Comparison of ENCODE assay signal across 8 mouse cellular contexts in genomic region chr5:139909710-139910550, GRCm38 (mm10). TPM values are rescaled to one million over a fixed set of nuclear protein-coding genes. Genes with fewer than 3 reads are reported as not detected.
DNase-seq lines count a peak whose midpoint lies in the region; ATAC-seq and TF ChIP-seq lines count a peak whose summit lies in the region.

No protein-coding gene starts in this region.

- no peaks in the 10 kb centered on the region for H3K36me3 ChIP-seq in liver, embryonic 12.5 days

- H3K9me3 ChIP-seq in liver, embryonic 12.5 days (replicated peaks): no peaks in the 10 kb centered on the region

- H3K27me3 ChIP-seq in liver, embryonic 12.5 days (replicated peaks): peaks cover 100% of the 10 kb centered on the region

- 3% methylated on average over 29 of the region's 29 CpGs for WGBS in liver, embryonic 12.5 days (ENCODE audit: insufficient replicate concordance)
- 3% methylated on average over 29 of the region's 29 CpGs for WGBS in olfactory bulb, adult 2 months

- intact Hi-C loops in heart, postnatal 14 days (cut with DNase I): loop anchor here (2.0 to 5.0 kb wide), 4 partner anchors 71 to 382 kb away; no protein-coding TSS in a partner anchor
- intact Hi-C loops in left cerebral cortex, postnatal 4 days (cut with DNase I): loop anchor here (5.0 to 10.0 kb wide), 2 partner anchors 225 to 382 kb away; no protein-coding TSS in a partner anchor
- intact Hi-C loops in left cerebral cortex, postnatal 14 days (cut with DNase I): loop anchor here (5.0 to 10.0 kb wide), 4 partner anchors 127 to 377 kb away; no protein-coding TSS in a partner anchor

- DNase-seq in cerebellum, postnatal 14 days: peak; percentile 29 to 30
- peak; percentile 31 for DNase-seq in Muller cell, postnatal 12 days (ENCODE audit: inconsistent ontology term)
- peak; percentile 29 to 39 for DNase-seq in heart, postnatal 14 days
- no peak for DNase-seq in left cerebral cortex, postnatal 4 days
- no peak for DNase-seq in left cerebral cortex, postnatal 14 days (ENCODE audit: low spot score in 2 of 2)

- no peak for TF ChIP-seq POLR2A in olfactory bulb, adult 2 months (IDR thresholded peaks at IDR 0.05; ENCODE audit: insufficient read depth, low read depth, low read length)

- peak overlapping the region; percentile 72 for H3K4me2 ChIP-seq in liver, embryonic 12.5 days

- H3K9ac ChIP-seq in liver, embryonic 12.5 days: no peak overlapping the region

- no peak overlapping the region for H3K4me3 ChIP-seq in liver, embryonic 12.5 days
- H3K4me3 ChIP-seq in olfactory bulb, adult 2 months (ENCODE audit: insufficient read depth, low read depth, low read length): peak overlapping the region; percentile 66

- H3K4me1 ChIP-seq in liver, embryonic 12.5 days: 0 out of 2 replicates have a peak, but pooled peaks cover 16% of the 10 kb centered on the region
- peaks cover 48% of the 10 kb centered on the region for H3K4me1 ChIP-seq in olfactory bulb, adult 2 months (ENCODE audit: control insufficient read depth, insufficient read depth, low read length)

- no peak overlapping the region for H3K27ac ChIP-seq in liver, embryonic 12.5 days
- H3K27ac ChIP-seq in olfactory bulb, adult 2 months (ENCODE audit: insufficient read depth, low read depth, low read length): 0 out of 2 replicates have a peak overlapping the region, but pooled peaks have one; percentile 6

- ATAC-seq in cerebellum, adult (ENCODE audit: insufficient number of reproducible peaks, low FRiP score, low TSS enrichment): no peak
- no peak for ATAC-seq in liver, embryonic 12.5 days

- TF ChIP-seq CTCF in olfactory bulb, adult 2 months (IDR thresholded peaks at IDR 0.05; ENCODE audit: insufficient read depth, low read depth, low read length): no peak

RNA-seq across cellular contexts. Expression of gene Elfn1, which starts 2.2 kb away (rescaled TPM):
- under 1 TPM; 0.27 to 0.31 TPM for total RNA-seq in heart, postnatal 14 days (2021)
- polyA plus RNA-seq in liver, embryonic 12.5 days (2016; fragmentation: Nextera tagmentation; extraction: Ambion mirVana): 0.05 and 0.14 TPM in 2 replicates
- not detected in 2 replicates for polyA plus RNA-seq in olfactory bulb, adult 2 months (2012; ENCODE audit: insufficient read depth, insufficient read length, low replicate concordance, missing spikeins)
- total RNA-seq in left cerebral cortex, postnatal 4 days (2021): 10 to 100 TPM; 33.5 to 37.2 TPM
- 10 to 100 TPM; 38.6 to 41.7 TPM for total RNA-seq in left cerebral cortex, postnatal 14 days (2021)

Comparison
In these comparisons a context has a peak if more than half of its experiments do, and no peak if none do; other contexts are left out.
1. DNase-seq: peak in cerebellum, postnatal 14 days (2 of 2), Muller cell, postnatal 12 days (single experiment) and heart, postnatal 14 days (2 of 2); none in left cerebral cortex, postnatal 4 days (single experiment) and left cerebral cortex, postnatal 14 days (0 of 2).
2. RNA of gene Elfn1, which starts 2.2 kb away (total RNA-seq): 38.6 to 41.7 TPM in left cerebral cortex, postnatal 14 days and 33.5 to 37.2 TPM in left cerebral cortex, postnatal 4 days; 0.27 to 0.31 TPM in heart, postnatal 14 days; every median in the first group is over 10 times any median in the second.